Mouse (Mus musculus) olfactory bulb, adult 2 months (tissue): ENCODE measurements at regions not wholly inside any gene's neighbourhood (a gene's known extent, or its start where the extent isn't known, plus 50 kb on each side); places are given as distances from the start of the nearest gene placed in this dataset.

Source experiments
- CTCF ChIP-seq: fragments of 200-500 bp; IDR thresholded peaks from 2 replicates; pipeline ENCODE4 v1.5.1; 2012; ENCODE audit warnings: low read depth, mild to moderate bottlenecking, low read length, moderate library complexity; ENCODE audit not compliant: insufficient read depth
- POLR2A ChIP-seq: fragments of 200-500 bp; IDR thresholded peaks from 2 replicates; pipeline ENCODE4 v1.6.1; 2012; ENCODE audit warnings: mild to moderate bottlenecking, low read depth, low read length, moderate library complexity; ENCODE audit not compliant: insufficient read depth

DNA sequence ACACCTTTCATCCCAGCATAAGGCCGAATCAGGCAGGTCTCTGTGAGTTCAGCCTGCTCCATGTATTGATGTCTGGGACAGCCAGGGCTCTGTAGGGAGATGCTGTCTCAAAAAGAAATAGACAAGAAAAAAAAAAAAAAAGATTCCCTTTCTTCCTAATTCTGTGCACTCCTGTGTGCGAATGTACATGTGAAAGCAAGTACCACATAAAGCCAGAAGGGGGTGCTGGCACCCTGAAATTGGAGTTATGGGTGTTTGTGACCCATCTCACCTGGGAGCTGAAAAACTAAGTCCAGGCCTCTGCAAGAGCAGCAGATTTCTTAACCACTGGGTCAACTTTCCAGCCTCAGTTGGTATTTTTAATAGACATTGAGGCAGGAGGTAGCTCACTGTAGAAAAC, 280.6 kb upstream of the Zdhhc25 start:
- TF ChIP-seq CTCF (no peak), POLR2A (no peak)
